In the genomic region with DNA sequence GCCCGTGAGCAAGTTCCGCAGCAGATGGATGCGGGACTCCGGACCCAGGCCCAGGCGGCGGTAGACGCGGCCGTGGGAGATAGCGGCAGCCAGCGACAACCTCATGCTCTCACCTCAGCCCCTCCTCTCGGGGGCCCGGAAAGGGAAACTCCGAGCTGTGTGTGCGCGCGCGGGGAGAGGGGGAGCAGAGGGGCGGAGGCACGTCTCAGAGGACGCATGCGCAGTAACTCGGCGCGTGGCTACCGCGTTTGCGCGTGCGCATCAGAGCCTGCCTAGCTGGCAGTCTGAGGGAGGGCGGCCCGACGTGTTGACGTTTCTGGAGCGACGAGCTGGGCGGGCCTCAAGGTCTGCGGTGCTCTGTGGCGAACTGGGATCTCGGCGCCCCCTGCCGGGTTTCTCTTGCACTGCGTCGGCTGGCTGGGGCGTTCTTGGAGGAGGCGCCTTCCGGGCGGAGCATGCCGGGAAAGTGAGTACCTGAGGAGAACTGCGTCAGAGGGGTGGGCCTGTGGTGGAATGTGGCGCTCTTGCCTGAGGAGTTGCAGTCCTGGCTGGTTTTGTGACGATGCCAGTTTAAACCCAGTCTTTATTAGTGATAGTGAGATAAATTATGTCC, we compare ENCODE assay signal across 7 mouse cellular contexts. TPM values are rescaled to one million over a fixed set of nuclear protein-coding genes. Genes with fewer than 3 reads are reported as not detected.
DNase-seq lines count a peak whose midpoint lies in the region; ATAC-seq lines count a peak whose summit lies in the region.

TSS of gene Mrpl17 (minus strand) at position 223 of the 613 bp plus-strand sequence.

- H3K27ac ChIP-seq in intestine, embryonic 16.5 days (ENCODE audit: low read length) = peak within 1 kb of the TSS; percentile 91
- peak within 1 kb of the TSS; percentile 64 for H3K27ac ChIP-seq in midbrain, embryonic 11.5 days (ENCODE audit: low read depth, low read length)

- peaks cover 6% of the 10 kb centered on the region; the same call in 1 of the 2 replicates for H3K4me1 ChIP-seq in intestine, embryonic 16.5 days (ENCODE audit: control insufficient read depth, insufficient read depth, low read length)
- peaks cover 7% of the 10 kb centered on the region for H3K4me1 ChIP-seq in midbrain, embryonic 11.5 days (ENCODE audit: control insufficient read depth, insufficient read depth, low read length)

- H3K9me3 ChIP-seq in intestine, embryonic 16.5 days (ENCODE audit: control insufficient read depth, low read length) = no peaks in the 10 kb centered on the region
- H3K9me3 ChIP-seq in midbrain, embryonic 11.5 days (ENCODE audit: control insufficient read depth, low read length) = no peaks in the 10 kb centered on the region

- H3K4me3 ChIP-seq in intestine, embryonic 16.5 days (ENCODE audit: low read length) = peak within 1 kb of the TSS; percentile 95
- H3K4me3 ChIP-seq in midbrain, embryonic 11.5 days (ENCODE audit: low read depth, low read length) = peak within 1 kb of the TSS; percentile 84

- peaks cover 8% of the 10 kb centered on the region; the same call in 1 of the 2 replicates for H3K36me3 ChIP-seq in intestine, embryonic 16.5 days (ENCODE audit: control insufficient read depth, insufficient read depth, low read length)
- peaks cover 8% of the 10 kb centered on the region; the same call in 1 of the 2 replicates for H3K36me3 ChIP-seq in midbrain, embryonic 11.5 days (ENCODE audit: control insufficient read depth, insufficient read depth, low read length)

- peak; percentile 100 for DNase-seq in adrenal gland, adult 8-10 months
- DNase-seq in embryo, embryonic 9.5 days (ENCODE audit: extremely low spot score) = peak; percentile 100
- DNase-seq in gastrocnemius, postnatal 4 days (ENCODE audit: low spot score in 2 of 2) = peak; percentile 99
- DNase-seq in left cerebral cortex, postnatal 36 days (ENCODE audit: low spot score in 2 of 2) = peak; percentile 100
- peak; percentile 100 for DNase-seq in midbrain, embryonic 11.5 days (ENCODE audit: low spot score, missing footprints)
- peak; percentile 100 for DNase-seq in skeletal muscle tissue, adult 2 months (ENCODE audit: low read depth, low spot score)

- peak within 1 kb of the TSS; percentile 98 for H3K9ac ChIP-seq in intestine, embryonic 16.5 days (ENCODE audit: low read depth, low read length)
- peak within 1 kb of the TSS; percentile 93 for H3K9ac ChIP-seq in midbrain, embryonic 11.5 days (ENCODE audit: low read length)

- H3K4me2 ChIP-seq in intestine, embryonic 16.5 days (ENCODE audit: low read depth, low read length) = peak within 1 kb of the TSS; percentile 49
- H3K4me2 ChIP-seq in midbrain, embryonic 11.5 days = peak within 1 kb of the TSS; percentile 63

- intact Hi-C loops in left cerebral cortex, postnatal 36 days (cut with DNase I) = loop anchor here (1.0 to 5.0 kb wide), 4 partner anchors 66 to 169 kb away; partner anchors contain the start of genes Arfip2, Gm45799, Ilk and Taf10

- peak; percentile 98 for ATAC-seq in intestine, embryonic 16.5 days
- peak; percentile 98 for ATAC-seq in midbrain, embryonic 11.5 days (ENCODE audit: low FRiP score)

- H3K27me3 ChIP-seq in intestine, embryonic 16.5 days (replicated peaks; ENCODE audit: control insufficient read depth, insufficient read depth, low read length) = no peaks in the 10 kb centered on the region
- H3K27me3 ChIP-seq in midbrain, embryonic 11.5 days (ENCODE audit: control insufficient read depth, insufficient read depth, low read length) = no peaks in the 10 kb centered on the region

- under 1% methylated on average over 52 of the region's 52 CpGs for WGBS in intestine, embryonic 16.5 days
- under 1% methylated on average over 52 of the region's 52 CpGs for whole genome bisulfite sequencing in midbrain, embryonic 11.5 days

RNA-seq across cellular contexts. Expression of gene Mrpl17, which starts in this region (rescaled TPM):
- 100 to 1,000 TPM; 157 to 184 (median 171) TPM for total RNA-seq in adrenal gland, adult 8-10 months (2022)
- 100 to 1,000 TPM; 177 to 182 TPM for total RNA-seq in gastrocnemius, postnatal 4 days (2021)
- polyA plus RNA-seq in intestine, embryonic 16.5 days (2015; fragmentation: Nextera tagmentation; extraction: Ambion mirVana) = 373 and 394 TPM in 2 replicates
- 100 to 1,000 TPM in 1 of 2 experiments, 10 to 100 TPM in 1; 90.1 to 114 TPM for total RNA-seq in left cerebral cortex, postnatal 36 days (2021)
- polyA plus RNA-seq in midbrain, embryonic 11.5 days (2014; fragmentation: Nextera tagmentation; extraction: Ambion mirVana) = 245 and 258 TPM in 2 replicates

Comparison
In these comparisons a context has a peak if more than half of its experiments do, and no peak if none do; other contexts are left out.
1. Peak in every context shown above with its lines: DNase-seq, ATAC-seq, H3K4me3 ChIP-seq and H3K27ac ChIP-seq.